Mouse (Mus musculus): Measurements from ENCODE around the gene Pdcd6ip.

GRCm38 (mm10) chr9:113735920-113736319, 27.9 kb upstream of the Pdcd6ip start:
- TF ChIP-seq CTCF (IDR thresholded peaks at IDR 0.05; ENCODE audit: low read depth, low read length) = no peak
- TF ChIP-seq POLR2A (IDR thresholded peaks at IDR 0.05; ENCODE audit: extremely low read depth, insufficient read depth, low read length) = no peak

Data from liver, adult 2 months (tissue).